Mouse (Mus musculus) WW6 (cell line): ENCODE measurements around the gene Il4i1.

Source experiments
- DNase-seq: peaks from one replicate; pipeline ENCODE4 v3.0.0-alpha.2; 2013; ENCODE audit warnings: low read depth, low spot score

Il4i1 gene

GRCm38 (mm10) chr7:44815721-44816469, at the start of gene Il4i1, which contains the start of gene Nup62:
TSS of gene Il4i1 (plus strand) at chr7:44816387.
TSS of gene Nup62 (plus strand) at chr7:44816088.
- peak; percentile 98 for DNase-seq

GRCm38 (mm10) chr7:44768129-44768528, 48.1 kb upstream of the Il4i1 start:
- no peak for DNase-seq

GRCm38 (mm10) chr7:44770046-44770578, 46.1 kb upstream of the Il4i1 start:
- DNase-seq = peak; percentile 55

GRCm38 (mm10) chr7:44772591-44773204, 43.5 kb upstream of the Il4i1 start:
- no peak for DNase-seq

- DNase-seq = no peak
These were observed 39.2 kb upstream of the Il4i1 start for GRCm38 (mm10) chr7:44776849-44777498.

- DNase-seq = no peak
These were observed 36.1 kb upstream of the Il4i1 start for GRCm38 (mm10) chr7:44780101-44780500.

GRCm38 (mm10) chr7:44789531-44789930, 26.7 kb upstream of the Il4i1 start:
- DNase-seq = no peak

GRCm38 (mm10) chr7:44790066-44790465, 26.1 kb upstream of the Il4i1 start:
- DNase-seq = no peak

GRCm38 (mm10) chr7:44792781-44793180, 23.4 kb upstream of the Il4i1 start:
- DNase-seq = no peak

- no peak for DNase-seq
These were observed 7.3 kb upstream of the Il4i1 start for GRCm38 (mm10) chr7:44808927-44809326.

GRCm38 (mm10) chr7:44809466-44809865, 6.7 kb upstream of the Il4i1 start:
- no peak for DNase-seq

- no peak for DNase-seq
These were observed 5.8 kb upstream of the Il4i1 start for GRCm38 (mm10) chr7:44810365-44810764.

- no peak for DNase-seq
These were observed 5.2 kb upstream of the Il4i1 start for GRCm38 (mm10) chr7:44810819-44811557.

- DNase-seq = no peak
These were observed 3.4 kb upstream of the Il4i1 start for GRCm38 (mm10) chr7:44812651-44813325.

- DNase-seq = no peak
These were observed 2.2 kb upstream of the Il4i1 start for GRCm38 (mm10) chr7:44813985-44814384.

GRCm38 (mm10) chr7:44814423-44814822, 1.8 kb upstream of the Il4i1 start:
- DNase-seq = no peak

- no peak for DNase-seq
These were observed 1.1 kb upstream of the Il4i1 start for GRCm38 (mm10) chr7:44814952-44815553.

- DNase-seq = no peak
These were observed 359 bp downstream of the Il4i1 start, which contains the start of gene Atf5 for GRCm38 (mm10) chr7:44816470-44817021. TSS of gene Atf5 (minus strand) at chr7:44816658.

- DNase-seq = no peak
These were observed 1.3 kb downstream of the Il4i1 start for GRCm38 (mm10) chr7:44817441-44817840.

- DNase-seq = no peak
These were observed 2.0 kb downstream of the Il4i1 start for GRCm38 (mm10) chr7:44818164-44818563.
